Mouse (Mus musculus): ENCODE measurements around the gene Rasa2. TPM values are rescaled to one million over a fixed set of nuclear protein-coding genes. Genes with fewer than 3 reads are reported as not detected.

The Rasa2 gene
- polyA plus RNA-seq, 1 experiment from 2014 or later = 19.8 TPM

GRCm38 (mm10) chr9:96618448-96619176, 12.8 kb downstream of the Rasa2 start:
- Histone ChIP-seq H3K9ac (no peak overlapping the region), H3K4me3 (replicated peaks) (no peak overlapping the region), H3K9me3 (replicated peaks) (no peaks in the 10 kb centered on the region), H3K27me3 (no peaks in the 10 kb centered on the region), H3K4me1 (no peaks in the 10 kb centered on the region), H3K27ac (replicated peaks) (no peak overlapping the region), H3K4me2 (replicated peaks) (no peak overlapping the region), H3K36me3 (no peaks in the 10 kb centered on the region)
- 81% methylated on average over 4 of the region's 4 CpGs for WGBS
- no peak for ATAC-seq (ENCODE audit: insufficient number of reproducible peaks, low FRiP score, low TSS enrichment, low read depth)

- ATAC-seq (ENCODE audit: insufficient number of reproducible peaks, low FRiP score, low TSS enrichment, low read depth) = no peak
- Histone ChIP-seq H3K27ac (replicated peaks) (no peak overlapping the region), H3K9ac (no peak overlapping the region), H3K4me3 (replicated peaks) (no peak overlapping the region), H3K4me2 (replicated peaks) (no peak overlapping the region), H3K27me3 (no peaks in the 10 kb centered on the region), H3K4me1 (no peaks in the 10 kb centered on the region), H3K9me3 (replicated peaks) (no peaks in the 10 kb centered on the region), H3K36me3 (peaks cover 21% of the 10 kb centered on the region)
- 80% methylated on average over 3 of the region's 3 CpGs for WGBS
Observed at GRCm38 (mm10) chr9:96612297-96612696, 19.1 kb downstream of the Rasa2 start.

- H3K4me3 ChIP-seq (replicated peaks) = no peak overlapping the region
- H3K4me2 ChIP-seq (replicated peaks) = no peak overlapping the region
- no peak overlapping the region for H3K9ac ChIP-seq
- H3K9me3 ChIP-seq (replicated peaks) = 0 out of 2 replicates have a peak, but pooled peaks cover 4% of the 10 kb centered on the region
- no peaks in the 10 kb centered on the region for H3K4me1 ChIP-seq
- no peaks in the 10 kb centered on the region for H3K27me3 ChIP-seq
- peaks cover 26% of the 10 kb centered on the region for H3K36me3 ChIP-seq
- WGBS = 64% methylated on average over 8 of the region's 8 CpGs
- H3K27ac ChIP-seq (replicated peaks) = no peak overlapping the region
- no peak for ATAC-seq (ENCODE audit: insufficient number of reproducible peaks, low FRiP score, low TSS enrichment, low read depth)
Observed at GRCm38 (mm10) chr9:96611693-96612293, 19.6 kb downstream of the Rasa2 start.

GRCm38 (mm10) chr9:96610813-96611212, 20.6 kb downstream of the Rasa2 start:
- no peak for ATAC-seq (ENCODE audit: insufficient number of reproducible peaks, low FRiP score, low TSS enrichment, low read depth)
- H3K4me1 ChIP-seq = no peaks in the 10 kb centered on the region
- no peak overlapping the region for H3K4me2 ChIP-seq (replicated peaks)
- H3K27me3 ChIP-seq = no peaks in the 10 kb centered on the region
- H3K9ac ChIP-seq = no peak overlapping the region
- no peak overlapping the region for H3K4me3 ChIP-seq (replicated peaks)
- H3K9me3 ChIP-seq (replicated peaks) = 0 out of 2 replicates have a peak, but pooled peaks cover 6% of the 10 kb centered on the region
- 83% methylated on average over 2 of the region's 2 CpGs for WGBS
- H3K36me3 ChIP-seq = peaks cover 29% of the 10 kb centered on the region
- no peak overlapping the region for H3K27ac ChIP-seq (replicated peaks)

- Histone ChIP-seq H3K4me3 (replicated peaks) (no peak overlapping the region), H3K4me2 (replicated peaks) (no peak overlapping the region), H3K27me3 (no peaks in the 10 kb centered on the region), H3K4me1 (no peaks in the 10 kb centered on the region), H3K27ac (replicated peaks) (no peak overlapping the region), H3K9ac (no peak overlapping the region), H3K36me3 (peaks cover 34% of the 10 kb centered on the region), H3K9me3 (replicated peaks) (0 out of 2 replicates have a peak, but pooled peaks cover 6% of the 10 kb centered on the region)
- ATAC-seq (ENCODE audit: insufficient number of reproducible peaks, low FRiP score, low TSS enrichment, low read depth) = no peak
- 46% methylated on average over 6 of the region's 6 CpGs for WGBS
Observed at GRCm38 (mm10) chr9:96603416-96603815, 28.0 kb downstream of the Rasa2 start.

- Histone ChIP-seq H3K9me3 (replicated peaks) (no peaks in the 10 kb centered on the region), H3K36me3 (peaks cover 22% of the 10 kb centered on the region), H3K9ac (no peak overlapping the region), H3K4me2 (replicated peaks) (no peak overlapping the region), H3K27me3 (no peaks in the 10 kb centered on the region), H3K4me3 (replicated peaks) (no peak overlapping the region), H3K4me1 (no peaks in the 10 kb centered on the region), H3K27ac (replicated peaks) (no peak overlapping the region)
- 90% methylated on average over 1 of the region's 1 CpGs for WGBS
- no peak for ATAC-seq (ENCODE audit: insufficient number of reproducible peaks, low FRiP score, low TSS enrichment, low read depth)
Observed at GRCm38 (mm10) chr9:96597899-96598298, 33.5 kb downstream of the Rasa2 start.

GRCm38 (mm10) chr9:96592670-96593600, 38.5 kb downstream of the Rasa2 start:
- H3K9ac ChIP-seq = no peak overlapping the region
- 93% methylated on average over 11 of the region's 11 CpGs for WGBS

GRCm38 (mm10) chr9:96589346-96589745, 42.1 kb downstream of the Rasa2 start:
- H3K27ac ChIP-seq (replicated peaks) = no peak overlapping the region
- no peak overlapping the region for H3K4me3 ChIP-seq (replicated peaks)
- no peak overlapping the region for H3K9ac ChIP-seq
- no peak for ATAC-seq (ENCODE audit: insufficient number of reproducible peaks, low FRiP score, low TSS enrichment, low read depth)
- H3K27me3 ChIP-seq = no peaks in the 10 kb centered on the region
- H3K36me3 ChIP-seq = peaks cover 26% of the 10 kb centered on the region
- WGBS = 95% methylated on average over 5 of the region's 5 CpGs
- H3K4me1 ChIP-seq = no peaks in the 10 kb centered on the region
- no peaks in the 10 kb centered on the region for H3K9me3 ChIP-seq (replicated peaks)
- H3K4me2 ChIP-seq (replicated peaks) = no peak overlapping the region

More at GRCm38 (mm10) chr9:96592670-96593600, 38.5 kb downstream of the Rasa2 start:
- no peak for ATAC-seq (ENCODE audit: insufficient number of reproducible peaks, low FRiP score, low TSS enrichment, low read depth)
- no peak overlapping the region for H3K4me3 ChIP-seq (replicated peaks)
- no peak overlapping the region for H3K4me2 ChIP-seq (replicated peaks)
- H3K36me3 ChIP-seq = peaks cover 39% of the 10 kb centered on the region
- no peaks in the 10 kb centered on the region for H3K4me1 ChIP-seq
- H3K27ac ChIP-seq (replicated peaks) = no peak overlapping the region
- no peaks in the 10 kb centered on the region for H3K9me3 ChIP-seq (replicated peaks)
- no peaks in the 10 kb centered on the region for H3K27me3 ChIP-seq

- Histone ChIP-seq H3K27me3 (no peaks in the 10 kb centered on the region), H3K27ac (replicated peaks) (no peak overlapping the region), H3K9ac (no peak overlapping the region), H3K4me3 (replicated peaks) (no peak overlapping the region), H3K36me3 (no peaks in the 10 kb centered on the region), H3K4me1 (no peaks in the 10 kb centered on the region), H3K9me3 (replicated peaks) (no peaks in the 10 kb centered on the region), H3K4me2 (replicated peaks) (no peak overlapping the region)
- 91% methylated on average over 2 of the region's 2 CpGs for WGBS
- ATAC-seq (ENCODE audit: insufficient number of reproducible peaks, low FRiP score, low TSS enrichment, low read depth) = no peak
Observed at GRCm38 (mm10) chr9:96583496-96583895, 47.9 kb downstream of the Rasa2 start.

GRCm38 (mm10) chr9:96583076-96583475, 48.3 kb downstream of the Rasa2 start:
- H3K4me1 ChIP-seq = no peaks in the 10 kb centered on the region
- WGBS = 67% methylated on average over 2 of the region's 2 CpGs
- H3K36me3 ChIP-seq = no peaks in the 10 kb centered on the region
- no peak overlapping the region for H3K4me3 ChIP-seq (replicated peaks)
- no peaks in the 10 kb centered on the region for H3K27me3 ChIP-seq
- ATAC-seq (ENCODE audit: insufficient number of reproducible peaks, low FRiP score, low TSS enrichment, low read depth) = 0 out of 2 replicates have a peak, but pooled peaks have one; percentile 19
- H3K9ac ChIP-seq = no peak overlapping the region
- H3K4me2 ChIP-seq (replicated peaks) = no peak overlapping the region
- H3K9me3 ChIP-seq (replicated peaks) = no peaks in the 10 kb centered on the region
- H3K27ac ChIP-seq (replicated peaks) = no peak overlapping the region; the same call in 1 of the 2 replicates

- H3K4me3 ChIP-seq (replicated peaks) = no peak overlapping the region
- H3K36me3 ChIP-seq = peaks cover 11% of the 10 kb centered on the region; the same call in 1 of the 2 replicates
- H3K27ac ChIP-seq (replicated peaks) = no peak overlapping the region
- no peaks in the 10 kb centered on the region for H3K4me1 ChIP-seq
- no peaks in the 10 kb centered on the region for H3K9me3 ChIP-seq (replicated peaks)
- H3K4me2 ChIP-seq (replicated peaks) = no peak overlapping the region
- H3K9ac ChIP-seq = no peak overlapping the region
- no peak for ATAC-seq (ENCODE audit: insufficient number of reproducible peaks, low FRiP score, low TSS enrichment, low read depth)
- H3K27me3 ChIP-seq = no peaks in the 10 kb centered on the region
- WGBS = 80% methylated on average over 4 of the region's 4 CpGs
Observed at GRCm38 (mm10) chr9:96578190-96578589, 53.2 kb downstream of the Rasa2 start.

All from embryonic facial prominence, embryonic 15.5 days (tissue).